8 mouse cellular contexts compared by ENCODE assay signal in the genomic region with DNA sequence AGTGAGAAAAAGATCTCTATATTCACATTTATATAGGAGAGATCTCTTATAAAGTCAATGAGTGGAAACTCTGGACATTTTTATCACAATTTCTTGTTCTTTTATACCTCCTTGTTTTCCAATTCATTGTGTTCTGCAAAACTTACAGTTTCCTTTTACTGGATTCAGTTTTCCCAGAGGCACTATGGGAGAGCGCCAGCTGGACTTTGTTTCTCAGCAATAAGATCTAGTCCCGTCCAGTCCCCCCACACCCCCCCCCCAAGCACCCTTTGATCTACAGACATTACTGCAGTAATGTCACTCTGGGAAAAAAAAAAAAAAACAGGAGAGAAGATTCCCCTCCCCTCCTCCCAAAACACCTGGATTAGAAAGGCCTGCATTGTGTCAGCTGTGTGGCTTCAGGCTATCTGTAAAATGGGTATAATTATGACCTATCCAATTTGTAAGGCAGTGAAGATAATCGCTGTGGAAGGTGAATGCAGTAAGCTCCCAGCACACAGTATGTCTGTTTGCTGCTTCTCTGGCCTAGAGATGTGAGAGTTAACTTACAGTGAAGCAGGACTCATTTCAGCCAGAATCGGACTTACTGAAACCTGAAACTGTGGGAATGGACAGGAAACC. TPM values are rescaled to one million over a fixed set of nuclear protein-coding genes. Genes with fewer than 3 reads are reported as not detected.
DNase-seq lines count a peak whose midpoint lies in the region; ATAC-seq lines count a peak whose summit lies in the region.

No protein-coding gene starts in this region.

- H3K4me2 ChIP-seq in hindbrain, embryonic 14.5 days (replicated peaks) = peak overlapping the region; percentile 70
- peak overlapping the region; percentile 97 for H3K4me2 ChIP-seq in liver, embryonic 16.5 days (ENCODE audit: low read depth, low read length)

- H3K9me3 ChIP-seq in erythroblast, embryonic 14.5 days (ENCODE audit: control insufficient read depth, low read length) = no peaks in the 10 kb centered on the region
- no peaks in the 10 kb centered on the region for H3K9me3 ChIP-seq in hindbrain, embryonic 14.5 days (ENCODE audit: control insufficient read depth, low read length)
- no peaks in the 10 kb centered on the region for H3K9me3 ChIP-seq in liver, embryonic 16.5 days (replicated peaks; ENCODE audit: control insufficient read depth, low read length)

- no peak for ATAC-seq in erythroblast, adult 5-6 weeks (replicated peaks; ENCODE audit: low FRiP score, poor library complexity, severe bottlenecking)
- no peak for ATAC-seq in hindbrain, embryonic 14.5 days (ENCODE audit: low FRiP score)
- no peak for ATAC-seq in liver, embryonic 16.5 days (ENCODE audit: low read depth)

- WGBS in hindbrain, embryonic 14.5 days = 41% methylated on average over 4 of the region's 4 CpGs
- WGBS in liver, embryonic 16.5 days (ENCODE audit: insufficient replicate concordance) = 57% methylated on average over 4 of the region's 4 CpGs

- DNase-seq in adipocyte (ENCODE audit: low spot score) = peak; percentile 40
- peak; percentile 37 for DNase-seq in hindbrain, embryonic 14.5 days (ENCODE audit: low spot score)
- DNase-seq in c-Kit-positive CD71-positive TER-119-positive erythroid progenitor cells, embryonic 14.5 days (ENCODE audit: low spot score) = no peak
- no peak for DNase-seq in cerebellum, adult 9-11 months
- DNase-seq in cerebellum, adult 9-10 months = no peak

- peak overlapping the region; percentile 82 for H3K4me3 ChIP-seq in erythroblast, embryonic 14.5 days (replicated peaks)
- peak overlapping the region; percentile 95 for H3K4me3 ChIP-seq in hindbrain, embryonic 14.5 days (replicated peaks; ENCODE audit: low read length)
- peak overlapping the region; percentile 76 for H3K4me3 ChIP-seq in liver, embryonic 16.5 days (ENCODE audit: low read depth, low read length)

- peak overlapping the region; percentile 87 for H3K27ac ChIP-seq in hindbrain, embryonic 14.5 days
- no peak overlapping the region for H3K27ac ChIP-seq in liver, embryonic 16.5 days (ENCODE audit: low read length)

- peaks cover 30% of the 10 kb centered on the region for H3K4me1 ChIP-seq in erythroblast, embryonic 14.5 days (ENCODE audit: control insufficient read depth)
- peaks cover 9% of the 10 kb centered on the region for H3K4me1 ChIP-seq in hindbrain, embryonic 14.5 days (replicated peaks; ENCODE audit: control insufficient read depth, insufficient read depth, low read length)
- H3K4me1 ChIP-seq in liver, embryonic 16.5 days (ENCODE audit: control insufficient read depth, low read depth, low read length) = peaks cover 21% of the 10 kb centered on the region

- no peaks in the 10 kb centered on the region for H3K27me3 ChIP-seq in erythroblast, embryonic 14.5 days (ENCODE audit: control insufficient read depth)
- H3K27me3 ChIP-seq in hindbrain, embryonic 14.5 days (ENCODE audit: control insufficient read depth, insufficient read depth, low read length) = no peaks in the 10 kb centered on the region
- H3K27me3 ChIP-seq in liver, embryonic 16.5 days (ENCODE audit: control insufficient read depth, insufficient read depth, low read depth, low read length) = no peaks in the 10 kb centered on the region

- H3K9ac ChIP-seq in hindbrain, embryonic 14.5 days = peak overlapping the region; percentile 93
- H3K9ac ChIP-seq in liver, embryonic 16.5 days (ENCODE audit: low read depth, low read length) = peak overlapping the region; percentile 82

- no peaks in the 10 kb centered on the region for H3K36me3 ChIP-seq in erythroblast, embryonic 14.5 days (ENCODE audit: control insufficient read depth)
- no peaks in the 10 kb centered on the region for H3K36me3 ChIP-seq in hindbrain, embryonic 14.5 days (replicated peaks; ENCODE audit: control insufficient read depth, insufficient read depth)
- H3K36me3 ChIP-seq in liver, embryonic 16.5 days (ENCODE audit: control insufficient read depth, insufficient read depth) = no peaks in the 10 kb centered on the region

RNA-seq across cellular contexts. Expression of gene Gab2, which starts 0.7 kb away (rescaled TPM):
- 0.03 and 0.07 TPM in 2 replicates for polyA plus RNA-seq in erythroblast, embryonic 14.5 days (2012)
- total RNA-seq in erythroblast, adult 5-6 weeks (2015; ENCODE audit: low replicate concordance) = 2.9 and 3.3 TPM in 2 replicates
- 2.9 and 4.9 TPM in 2 replicates for total RNA-seq in erythroblast, adult 5-6 weeks (2017; ENCODE audit: low replicate concordance)
- polyA plus RNA-seq in hindbrain, embryonic 14.5 days (2014; fragmentation: Nextera tagmentation; extraction: Ambion mirVana) = 19.4 and 20.7 TPM in 2 replicates
- 2.1 and 2.2 TPM in 2 replicates for polyA plus RNA-seq in liver, embryonic 16.5 days (2015; fragmentation: Nextera tagmentation; extraction: Ambion mirVana)

Comparison
In these comparisons a context has a peak if more than half of its experiments do, and no peak if none do; other contexts are left out.
1. DNase-seq: peak in adipocyte (single experiment) and hindbrain, embryonic 14.5 days (single experiment); none in c-Kit-positive CD71-positive TER-119-positive erythroid progenitor cells, embryonic 14.5 days (single experiment), cerebellum, adult 9-11 months (single experiment) and cerebellum, adult 9-10 months (single experiment).
2. Peak in every context shown above with its lines, with median percentiles within 50 percentile points of each other: H3K4me3 ChIP-seq.